Mouse (Mus musculus): ENCODE data around the gene Cacng6.

GRCm38 (mm10) chr7:3444678-3445077 is 20.7 kb downstream of the Cacng6 start:
- TF ChIP-seq POLR2A (IDR thresholded peaks at IDR 0.05; ENCODE audit: borderline replicate concordance, low read depth, low read length) (no peak), CTCF (IDR thresholded peaks at IDR 0.05; ENCODE audit: low read depth, low read length) (no peak)
